Comparison of ENCODE assay signal across 22 mouse cellular contexts in the genomic region with DNA sequence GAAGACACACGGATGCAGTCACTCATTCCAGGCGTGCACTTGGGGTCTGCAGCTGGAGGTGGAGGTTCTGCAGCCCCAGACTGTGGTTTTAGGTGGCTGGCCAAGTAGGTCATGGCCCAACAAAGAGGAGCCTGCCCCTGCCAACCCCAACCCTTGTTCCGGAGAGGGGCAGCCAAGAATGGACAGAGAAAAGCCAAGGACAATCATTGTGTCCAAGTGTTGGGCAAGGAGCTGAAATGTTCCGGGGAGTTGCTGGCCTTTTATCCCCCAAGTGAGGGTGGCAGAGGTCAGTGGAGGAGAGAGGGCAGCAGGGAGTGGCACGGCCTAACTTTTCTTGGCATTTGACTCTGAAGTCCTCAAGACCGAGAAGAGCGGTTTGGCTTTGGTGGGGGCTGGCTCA. TPM values are rescaled to one million over a fixed set of nuclear protein-coding genes. Genes with fewer than 3 reads are reported as not detected.
A peak's percentile ranks its signal among the peaks of the same experiment; 100 is the strongest.
DNase-seq lines count a peak whose midpoint lies in the region; ATAC-seq and TF ChIP-seq lines count a peak whose summit lies in the region.
"Had no signal": no experiment of that assay in that cellular context is flagged by ENCODE, and none has a peak within 500 bp of the region (broad histone marks: within the 10 kb centered on the region; RNA-seq: fewer than 3 reads in every experiment).

No protein-coding gene starts in this region.

- H3K27me3 ChIP-seq in liver, adult 2 months (ENCODE audit: control insufficient read depth, insufficient read depth, low read length), result no peaks in the 10 kb centered on the region
- no peaks in the 10 kb centered on the region for H3K27me3 ChIP-seq in cerebellum, adult 2 months (ENCODE audit: control insufficient read depth, insufficient read depth, low read length)
- H3K27me3 ChIP-seq: embryonic facial prominence, embryonic 15.5 days; heart, embryonic 13.5 days had no signal

- TF ChIP-seq CTCF in liver, adult 2 months (IDR thresholded peaks at IDR 0.05; ENCODE audit: low read depth, low read length), result no peak
- no peak for TF ChIP-seq CTCF in cerebellum, adult 2 months (IDR thresholded peaks at IDR 0.05; ENCODE audit: borderline replicate concordance, insufficient read depth, low read depth, low read length)

- H3K79me2 ChIP-seq in liver, adult 2 months (ENCODE audit: control insufficient read depth, insufficient read depth, low read length), result 0 out of 2 replicates have a peak, but pooled peaks cover 8% of the 10 kb centered on the region

- H3K4me3 ChIP-seq in liver, adult 2 months (ENCODE audit: insufficient read depth, low read depth, low read length), result no peak overlapping the region
- H3K4me3 ChIP-seq in cerebellum, adult 2 months (replicated peaks; ENCODE audit: insufficient read depth, low read depth, low read length), result no peak overlapping the region
- H3K4me3 ChIP-seq: embryonic facial prominence, embryonic 15.5 days; erythroblast, embryonic 14.5 days; forebrain, embryonic 10.5 days; gastrocnemius, adult 2 months; heart, embryonic 13.5 days had no signal

- WGBS in liver, adult 2 months, result 62% methylated on average over 7 of the region's 7 CpGs
- 75% methylated on average over 7 of the region's 7 CpGs for WGBS in cerebellum, adult 2 months

- no peak for TF ChIP-seq POLR2A in liver, adult 2 months (IDR thresholded peaks at IDR 0.05; ENCODE audit: extremely low read depth, insufficient read depth, low read length)
- no peak for TF ChIP-seq POLR2A in cerebellum, adult 2 months (IDR thresholded peaks at IDR 0.05; ENCODE audit: borderline replicate concordance, insufficient read depth, low read length)

- no peak overlapping the region for H3K27ac ChIP-seq in liver, adult 2 months (replicated peaks; ENCODE audit: insufficient read depth, low read depth, low read length)
- H3K27ac ChIP-seq in cerebellum, adult 2 months (ENCODE audit: insufficient read depth, low read length), result no peak overlapping the region
- H3K27ac ChIP-seq: embryonic facial prominence, embryonic 15.5 days; forebrain, embryonic 10.5 days; gastrocnemius, adult 2 months; heart, embryonic 13.5 days had no signal

- peak; percentile 67 for DNase-seq in liver, adult 2 months (ENCODE audit: extremely low read depth, low read depth, low spot score)
- DNase-seq in liver, result no peak
- DNase-seq in adrenal gland, adult 8-10 months, result peak; percentile 79
- peak; percentile 65 to 85 for DNase-seq in adrenal gland, postnatal 36 days
- DNase-seq in cerebellum, adult 2 months, result no peak
- no peak for DNase-seq in urinary bladder, postnatal 14 days (ENCODE audit: low spot score)
- DNase-seq: B cell, adult 2 months; cerebellum, adult 8-10 months; cerebellum, postnatal 14 days; embryo, embryonic 11 days; gastrocnemius, adult 2 months; gastrocnemius, postnatal 25 days; heart, postnatal 36 days had no signal

- no peak overlapping the region for H3K9ac ChIP-seq in liver, adult 2 months (ENCODE audit: low read depth, low read length)
- H3K9ac ChIP-seq: embryonic facial prominence, embryonic 15.5 days; heart, embryonic 13.5 days had no signal

- H3K4me1 ChIP-seq in liver, adult 2 months (ENCODE audit: control insufficient read depth, insufficient read depth, low read length), result peaks cover 16% of the 10 kb centered on the region
- peaks cover 3% of the 10 kb centered on the region; the same call in 1 of the 2 replicates for H3K4me1 ChIP-seq in cerebellum, adult 2 months (ENCODE audit: control insufficient read depth, insufficient read depth, low read length)

- H3K36me3 ChIP-seq in liver, adult 2 months (ENCODE audit: control insufficient read depth, insufficient read depth, low read length), result no peaks in the 10 kb centered on the region
- H3K36me3 ChIP-seq: embryonic facial prominence, embryonic 15.5 days; forebrain, embryonic 10.5 days; heart, embryonic 13.5 days had no signal

- ATAC-seq in CD4-positive, CD25-positive, alpha-beta regulatory T cell, adult 4 months, result no peak
- ATAC-seq: forebrain, embryonic 14.5 days; hindbrain, embryonic 16.5 days; inflammation-experienced regulatory T-cells, adult 6 months; intestine, postnatal 0 days had no signal

RNA-seq across cellular contexts. Expression of a gene that starts 5.3 kb away (rescaled TPM):
- total RNA-seq in liver, adult 2 months (2014; rRNA removed), result 19.8 and 22.4 TPM in 2 replicates
- 19.3 and 23.2 TPM in 2 replicates for polyA plus RNA-seq in liver, adult 2 months (2012; rRNA removed)
- 100 to 1,000 TPM; 185 to 376 (median 281) TPM for total RNA-seq in adrenal gland, adult 8-10 months (2022)
- total RNA-seq in adrenal gland, postnatal 36 days (2021), result 100 to 1,000 TPM; 187 to 377 TPM
- 1 to 10 TPM; 1.9 to 5.0 TPM for polyA plus RNA-seq in CD4-positive, CD25-positive, alpha-beta regulatory T cell, adult 4 months (2017; shearing (Covaris generic))
- 11.8 and 12.0 TPM in 2 replicates for polyA plus RNA-seq in cerebellum, adult 2 months (2012; rRNA removed)

RNA-seq across cellular contexts. Expression of a gene that starts 25.0 kb away (rescaled TPM):
- 26.8 and 31.3 TPM in 2 replicates for total RNA-seq in liver, adult 2 months (2014; rRNA removed)
- polyA plus RNA-seq in liver, adult 2 months (2012; rRNA removed), result 111 and 123 TPM in 2 replicates
- total RNA-seq in adrenal gland, adult 8-10 months (2022), result 100 to 1,000 TPM in 2 of 4 experiments, 10 to 100 TPM in 2; 58.1 to 133 (median 96.3) TPM
- total RNA-seq in adrenal gland, postnatal 36 days (2021), result 100 to 1,000 TPM in 1 of 2 experiments, 10 to 100 TPM in 1; 66.4 to 113 TPM
- 1 to 10 TPM; 1.9 to 4.0 TPM for polyA plus RNA-seq in CD4-positive, CD25-positive, alpha-beta regulatory T cell, adult 4 months (2017; shearing (Covaris generic))
- 28.4 and 29.4 TPM in 2 replicates for polyA plus RNA-seq in cerebellum, adult 2 months (2012; rRNA removed)

RNA-seq across cellular contexts. Expression of a gene that starts 40.2 kb away (rescaled TPM):
- 73.0 and 76.2 TPM in 2 replicates for total RNA-seq in liver, adult 2 months (2014; rRNA removed)
- 44.9 and 53.2 TPM in 2 replicates for polyA plus RNA-seq in liver, adult 2 months (2012; rRNA removed)
- total RNA-seq in adrenal gland, adult 8-10 months (2022), result 100 to 1,000 TPM; 192 to 224 (median 209) TPM
- 100 to 1,000 TPM; 198 to 208 TPM for total RNA-seq in adrenal gland, postnatal 36 days (2021)
- 10 to 100 TPM; 88.4 to 94.6 TPM for polyA plus RNA-seq in CD4-positive, CD25-positive, alpha-beta regulatory T cell, adult 4 months (2017; shearing (Covaris generic))
- 101 and 105 TPM in 2 replicates for polyA plus RNA-seq in cerebellum, adult 2 months (2012; rRNA removed)

Comparison
In these comparisons a context has a peak if more than half of its experiments do, and no peak if none do; other contexts are left out.
1. DNase-seq: peak in liver, adult 2 months (single experiment), adrenal gland, adult 8-10 months (single experiment) and adrenal gland, postnatal 36 days (2 of 2); none in liver (single experiment), cerebellum, adult 2 months (0 of 2) and urinary bladder, postnatal 14 days (single experiment).